Mouse (Mus musculus) brain, embryonic 18.5 days (tissue): ENCODE measurements at regions not wholly inside any gene's neighbourhood (a gene's known extent, or its start where the extent isn't known, plus 50 kb on each side); places are given as distances from the start of the nearest gene placed in this dataset.

Source experiments
- DNase-seq: peaks from one replicate; pipeline ENCODE4 v3.0.0-alpha.2; 2012; ENCODE audit warnings: low read depth, low spot score

GRCm38 (mm10) chr1:48535044-48535443 lies 1642.4 kb upstream of the Slc39a10 start:
- no peak for DNase-seq

- no peak for DNase-seq
Measured at GRCm38 (mm10) chr1:48533326-48533725, 1640.7 kb upstream of the Slc39a10 start.

- no peak for DNase-seq
Measured at GRCm38 (mm10) chr1:48488756-48489155, 1596.1 kb upstream of the Slc39a10 start.

GRCm38 (mm10) chr1:48459928-48460327 lies 1567.3 kb upstream of the Slc39a10 start:
- peak; percentile 26 for DNase-seq
